Mouse (Mus musculus): Measurements from ENCODE around the gene Cox5a. TPM values are rescaled to one million over a fixed set of nuclear protein-coding genes. Genes with fewer than 3 reads are reported as not detected.

Gene Cox5a
- total RNA-seq (2021) (1,000 to 10,000 TPM; 2,350 to 2,717 TPM), polyA plus RNA-seq (2012; rRNA removed) (1,522 and 1,780 TPM in 2 replicates)
- long read RNA-seq, transcript Cox5a-201 (5 exons, 645 nt), result major isoform, 1,249 of 1,294 reads
- long read RNA-seq, partial matches to known transcripts, result 31 of 1,294 reads
- long read RNA-seq, other reads (novel, unspliced or antisense), result 14 of 1,294 reads

- H3K27ac ChIP-seq, result peak within 1 kb of the TSS; percentile 99
- peak; percentile 97 to 99 for DNase-seq
- intact Hi-C loops (cut with DNase I), result loop anchor here (5.0 to 10.0 kb wide), 3 partner anchors 136 to 586 kb away; partner anchors contain the start of gene Imp3
- peaks cover 7% of the 10 kb centered on the region for H3K4me1 ChIP-seq (ENCODE audit: control insufficient read depth, insufficient read depth, low read length)
- under 1% methylated on average over 95 of the region's 95 CpGs for WGBS
- H3K36me3 ChIP-seq (ENCODE audit: control insufficient read depth, insufficient read depth, low read length), result peaks cover 23% of the 10 kb centered on the region
- H3K79me2 ChIP-seq (replicated peaks; ENCODE audit: control insufficient read depth, insufficient read depth, low read length), result peaks cover 3% of the 10 kb centered on the region
- TF ChIP-seq CTCF (IDR thresholded peaks at IDR 0.05), result no peak
- peak; percentile 93 for TF ChIP-seq POLR2A (IDR thresholded peaks at IDR 0.05; ENCODE audit: insufficient read depth, low read depth, low read length)
- peak; percentile 75; the same call in 1 of the 2 replicates for TF ChIP-seq EP300 (IDR thresholded peaks at IDR 0.05; ENCODE audit: insufficient read depth, low read depth, low read length)
- H3K9ac ChIP-seq (ENCODE audit: low read depth, low read length), result peak within 1 kb of the TSS; percentile 95
- peak within 1 kb of the TSS; percentile 92 for H3K4me3 ChIP-seq
- H3K27me3 ChIP-seq (ENCODE audit: control insufficient read depth, insufficient read depth, low read length), result no peaks in the 10 kb centered on the region
Observed at GRCm38 (mm10) chr9:57521056-57521911, at the start of gene Cox5a. TSS of gene Cox5a (plus strand) at chr9:57521274.

GRCm38 (mm10) chr9:57485774-57486173 is 35.3 kb upstream of the Cox5a start:
- Histone ChIP-seq H3K9ac (ENCODE audit: low read depth, low read length) (no peak overlapping the region), H3K79me2 (replicated peaks; ENCODE audit: control insufficient read depth, insufficient read depth, low read length) (no peaks in the 10 kb centered on the region)
- TF ChIP-seq CTCF (IDR thresholded peaks at IDR 0.05), result peak; percentile 99
- TF ChIP-seq EP300 (IDR thresholded peaks at IDR 0.05; ENCODE audit: insufficient read depth, low read depth, low read length), result peak; percentile 84
- TF ChIP-seq POLR2A (IDR thresholded peaks at IDR 0.05; ENCODE audit: insufficient read depth, low read depth, low read length), result no peak

DNA sequence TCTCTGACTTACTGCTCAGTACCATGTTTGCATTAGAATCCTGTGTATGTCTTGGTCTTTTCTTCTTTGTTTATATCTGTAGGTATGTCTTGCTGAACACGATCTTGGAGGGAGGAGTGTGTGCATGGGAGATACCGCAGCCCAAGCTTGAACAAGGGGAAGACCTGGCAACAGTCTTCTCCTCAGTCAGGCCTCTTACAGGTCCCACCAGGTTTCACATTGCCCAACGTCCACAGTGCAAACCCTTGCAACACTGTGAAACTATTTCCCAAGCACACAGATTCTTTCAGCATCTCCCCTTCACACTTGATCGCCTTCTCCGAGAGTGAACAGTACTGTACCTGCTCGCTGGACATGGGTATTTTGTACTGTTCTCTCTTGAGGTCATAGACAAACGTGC is 33.3 kb upstream of the Cox5a start:
- H3K4me3 ChIP-seq, result no peak overlapping the region
- 72% methylated on average over 7 of the region's 7 CpGs for WGBS
- TF ChIP-seq CTCF (IDR thresholded peaks at IDR 0.05), result no peak
- TF ChIP-seq POLR2A (IDR thresholded peaks at IDR 0.05; ENCODE audit: insufficient read depth, low read depth, low read length), result no peak
- TF ChIP-seq EP300 (IDR thresholded peaks at IDR 0.05; ENCODE audit: insufficient read depth, low read depth, low read length), result no peak
- H3K9ac ChIP-seq (ENCODE audit: low read depth, low read length), result no peak overlapping the region
- H3K79me2 ChIP-seq (replicated peaks; ENCODE audit: control insufficient read depth, insufficient read depth, low read length), result no peaks in the 10 kb centered on the region
- DNase-seq, result no peak
- intact Hi-C loops (cut with DNase I), result loop anchor here (5.0 kb wide), 1 partner anchor 169 kb away; no protein-coding TSS in a partner anchor
- no peaks in the 10 kb centered on the region for H3K36me3 ChIP-seq (ENCODE audit: control insufficient read depth, insufficient read depth, low read length)
- no peaks in the 10 kb centered on the region for H3K27me3 ChIP-seq (ENCODE audit: control insufficient read depth, insufficient read depth, low read length)
- H3K4me1 ChIP-seq (ENCODE audit: control insufficient read depth, insufficient read depth, low read length), result no peaks in the 10 kb centered on the region
- no peak overlapping the region for H3K27ac ChIP-seq

More at GRCm38 (mm10) chr9:57485774-57486173, 35.3 kb upstream of the Cox5a start:
- Histone ChIP-seq H3K36me3 (ENCODE audit: control insufficient read depth, insufficient read depth, low read length) (no peaks in the 10 kb centered on the region), H3K27ac (no peak overlapping the region), H3K27me3 (ENCODE audit: control insufficient read depth, insufficient read depth, low read length) (no peaks in the 10 kb centered on the region), H3K4me3 (no peak overlapping the region), H3K4me1 (ENCODE audit: control insufficient read depth, insufficient read depth, low read length) (no peaks in the 10 kb centered on the region)
- DNase-seq, result peak; percentile 73 to 77
- intact Hi-C loops (cut with DNase I), result loop anchor here (1.0 to 5.0 kb wide), 2 partner anchors 32 to 172 kb away; no protein-coding TSS in a partner anchor
- 12% methylated on average over 7 of the region's 7 CpGs for WGBS

GRCm38 (mm10) chr9:57493532-57493931 is 27.5 kb upstream of the Cox5a start:
- Histone ChIP-seq H3K9ac (ENCODE audit: low read depth, low read length) (no peak overlapping the region), H3K79me2 (replicated peaks; ENCODE audit: control insufficient read depth, insufficient read depth, low read length) (no peaks in the 10 kb centered on the region), H3K27me3 (ENCODE audit: control insufficient read depth, insufficient read depth, low read length) (no peaks in the 10 kb centered on the region), H3K27ac (no peak overlapping the region), H3K4me3 (no peak overlapping the region), H3K4me1 (ENCODE audit: control insufficient read depth, insufficient read depth, low read length) (no peaks in the 10 kb centered on the region), H3K36me3 (ENCODE audit: control insufficient read depth, insufficient read depth, low read length) (no peaks in the 10 kb centered on the region)
- 71% methylated on average over 2 of the region's 2 CpGs for WGBS
- TF ChIP-seq EP300 (IDR thresholded peaks at IDR 0.05; ENCODE audit: insufficient read depth, low read depth, low read length) (no peak), CTCF (IDR thresholded peaks at IDR 0.05) (no peak), POLR2A (IDR thresholded peaks at IDR 0.05; ENCODE audit: insufficient read depth, low read depth, low read length) (no peak)
- intact Hi-C loops (cut with DNase I), result no loop called here
- no peak for DNase-seq

GRCm38 (mm10) chr9:57494970-57495369 is 26.1 kb upstream of the Cox5a start:
- no peak for DNase-seq
- intact Hi-C loops (cut with DNase I), result no loop called here
- Histone ChIP-seq H3K4me3 (no peak overlapping the region), H3K27me3 (ENCODE audit: control insufficient read depth, insufficient read depth, low read length) (no peaks in the 10 kb centered on the region), H3K27ac (no peak overlapping the region), H3K36me3 (ENCODE audit: control insufficient read depth, insufficient read depth, low read length) (no peaks in the 10 kb centered on the region), H3K9ac (ENCODE audit: low read depth, low read length) (no peak overlapping the region), H3K79me2 (replicated peaks; ENCODE audit: control insufficient read depth, insufficient read depth, low read length) (no peaks in the 10 kb centered on the region), H3K4me1 (ENCODE audit: control insufficient read depth, insufficient read depth, low read length) (no peaks in the 10 kb centered on the region)
- no peak for TF ChIP-seq CTCF (IDR thresholded peaks at IDR 0.05)
- no peak for TF ChIP-seq EP300 (IDR thresholded peaks at IDR 0.05; ENCODE audit: insufficient read depth, low read depth, low read length)
- TF ChIP-seq POLR2A (IDR thresholded peaks at IDR 0.05; ENCODE audit: insufficient read depth, low read depth, low read length), result no peak

Measured in heart, adult 2 months (tissue).